Mouse (Mus musculus): ENCODE measurements around the gene Ugt2b34. TPM values are rescaled to one million over a fixed set of nuclear protein-coding genes. Genes with fewer than 3 reads are reported as not detected.

Ugt2b34 gene
- polyA plus RNA-seq (2015; fragmentation: Nextera tagmentation; extraction: Ambion mirVana): not detected in 2 replicates

GRCm38 (mm10) chr5:86906758-86907157 is at the start of gene Ugt2b34:
Gene Ugt2b34 (minus strand): TSS chr5:86906937.
- Histone ChIP-seq H3K27me3 (replicated peaks; ENCODE audit: control insufficient read depth, insufficient read depth, low read length) (no peaks in the 10 kb centered on the region), H3K9ac (replicated peaks; ENCODE audit: low read depth, low read length) (no peak within 1 kb of the TSS), H3K27ac (ENCODE audit: low read length) (no peak within 1 kb of the TSS), H3K4me3 (replicated peaks; ENCODE audit: low read length) (no peak within 1 kb of the TSS), H3K36me3 (ENCODE audit: control insufficient read depth, insufficient read depth) (no peaks in the 10 kb centered on the region), H3K9me3 (ENCODE audit: control insufficient read depth, low read length) (no peaks in the 10 kb centered on the region), H3K4me2 (ENCODE audit: low read length) (no peak within 1 kb of the TSS), H3K4me1 (replicated peaks; ENCODE audit: control insufficient read depth, insufficient read depth, low read length) (no peaks in the 10 kb centered on the region)
- ATAC-seq: no peak
- WGBS: 82% methylated on average over 1 of the region's 1 CpGs

GRCm38 (mm10) chr5:86942111-86942510 is 35.4 kb upstream of the Ugt2b34 start:
- ATAC-seq: no peak
- no peaks in the 10 kb centered on the region for H3K4me1 ChIP-seq (replicated peaks; ENCODE audit: control insufficient read depth, insufficient read depth, low read length)
- no peaks in the 10 kb centered on the region for H3K9me3 ChIP-seq (ENCODE audit: control insufficient read depth, low read length)
- no peaks in the 10 kb centered on the region for H3K36me3 ChIP-seq (ENCODE audit: control insufficient read depth, insufficient read depth)
- 90% methylated on average over 2 of the region's 2 CpGs for WGBS
- H3K9ac ChIP-seq (replicated peaks; ENCODE audit: low read depth, low read length): no peak overlapping the region
- H3K4me2 ChIP-seq (ENCODE audit: low read length): no peak overlapping the region
- no peak overlapping the region for H3K27ac ChIP-seq (ENCODE audit: low read length)
- H3K27me3 ChIP-seq (replicated peaks; ENCODE audit: control insufficient read depth, insufficient read depth, low read length): no peaks in the 10 kb centered on the region
- H3K4me3 ChIP-seq (replicated peaks; ENCODE audit: low read length): no peak overlapping the region

GRCm38 (mm10) chr5:86926426-86926825 is 19.7 kb upstream of the Ugt2b34 start, which contains the start of gene Ugt2b1:
Gene Ugt2b1 (minus strand): TSS chr5:86926530.
- Histone ChIP-seq H3K27me3 (replicated peaks; ENCODE audit: control insufficient read depth, insufficient read depth, low read length) (no peaks in the 10 kb centered on the region), H3K9me3 (ENCODE audit: control insufficient read depth, low read length) (no peaks in the 10 kb centered on the region), H3K4me3 (replicated peaks; ENCODE audit: low read length) (no peak within 1 kb of the TSS), H3K4me2 (ENCODE audit: low read length) (no peak within 1 kb of the TSS), H3K9ac (replicated peaks; ENCODE audit: low read depth, low read length) (no peak within 1 kb of the TSS), H3K4me1 (replicated peaks; ENCODE audit: control insufficient read depth, insufficient read depth, low read length) (no peaks in the 10 kb centered on the region), H3K27ac (ENCODE audit: low read length) (no peak within 1 kb of the TSS), H3K36me3 (ENCODE audit: control insufficient read depth, insufficient read depth) (no peaks in the 10 kb centered on the region)
- no peak for ATAC-seq
- WGBS: 86% methylated on average over 2 of the region's 2 CpGs

- 70% methylated on average over 3 of the region's 3 CpGs for WGBS
Observed at GRCm38 (mm10) chr5:86920661-86921233, 14.0 kb upstream of the Ugt2b34 start.

GRCm38 (mm10) chr5:86911357-86912099 is 4.8 kb upstream of the Ugt2b34 start:
- 86% methylated on average over 3 of the region's 3 CpGs for WGBS
- ATAC-seq: no peak
- Histone ChIP-seq H3K27me3 (replicated peaks; ENCODE audit: control insufficient read depth, insufficient read depth, low read length) (no peaks in the 10 kb centered on the region), H3K36me3 (ENCODE audit: control insufficient read depth, insufficient read depth) (no peaks in the 10 kb centered on the region), H3K4me2 (ENCODE audit: low read length) (no peak overlapping the region), H3K9me3 (ENCODE audit: control insufficient read depth, low read length) (no peaks in the 10 kb centered on the region), H3K9ac (replicated peaks; ENCODE audit: low read depth, low read length) (no peak overlapping the region), H3K4me3 (replicated peaks; ENCODE audit: low read length) (no peak overlapping the region), H3K27ac (ENCODE audit: low read length) (no peak overlapping the region), H3K4me1 (replicated peaks; ENCODE audit: control insufficient read depth, insufficient read depth, low read length) (no peaks in the 10 kb centered on the region)

More at GRCm38 (mm10) chr5:86920661-86921233, 14.0 kb upstream of the Ugt2b34 start:
- H3K36me3 ChIP-seq (ENCODE audit: control insufficient read depth, insufficient read depth): no peaks in the 10 kb centered on the region
- H3K4me1 ChIP-seq (replicated peaks; ENCODE audit: control insufficient read depth, insufficient read depth, low read length): no peaks in the 10 kb centered on the region
- H3K9me3 ChIP-seq (ENCODE audit: control insufficient read depth, low read length): no peaks in the 10 kb centered on the region
- ATAC-seq: no peak
- H3K4me3 ChIP-seq (replicated peaks; ENCODE audit: low read length): no peak overlapping the region
- no peak overlapping the region for H3K4me2 ChIP-seq (ENCODE audit: low read length)
- H3K27ac ChIP-seq (ENCODE audit: low read length): no peak overlapping the region
- H3K9ac ChIP-seq (replicated peaks; ENCODE audit: low read depth, low read length): no peak overlapping the region
- no peaks in the 10 kb centered on the region for H3K27me3 ChIP-seq (replicated peaks; ENCODE audit: control insufficient read depth, insufficient read depth, low read length)

DNA sequence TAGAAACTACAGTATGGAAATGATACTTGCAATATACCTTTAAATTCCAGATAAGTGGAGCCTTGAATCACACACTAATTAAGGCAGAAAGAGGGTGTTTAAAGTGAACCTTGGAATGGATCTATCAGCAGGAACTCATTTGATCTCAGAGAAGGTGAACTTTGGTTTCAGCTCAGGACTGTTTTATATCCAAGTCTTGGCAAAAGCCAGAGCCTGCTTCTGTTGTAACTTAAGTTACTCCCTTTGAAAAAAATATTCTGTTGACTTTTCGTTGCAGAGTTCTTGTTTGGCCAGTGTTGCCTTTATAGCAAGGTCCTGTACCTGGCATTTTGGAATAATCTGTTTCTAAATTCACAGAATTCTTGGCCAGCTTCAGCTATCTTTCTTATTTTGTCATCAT is 4.0 kb upstream of the Ugt2b34 start:
- no peak for ATAC-seq
- H3K9me3 ChIP-seq (ENCODE audit: control insufficient read depth, low read length): no peaks in the 10 kb centered on the region

DNA sequence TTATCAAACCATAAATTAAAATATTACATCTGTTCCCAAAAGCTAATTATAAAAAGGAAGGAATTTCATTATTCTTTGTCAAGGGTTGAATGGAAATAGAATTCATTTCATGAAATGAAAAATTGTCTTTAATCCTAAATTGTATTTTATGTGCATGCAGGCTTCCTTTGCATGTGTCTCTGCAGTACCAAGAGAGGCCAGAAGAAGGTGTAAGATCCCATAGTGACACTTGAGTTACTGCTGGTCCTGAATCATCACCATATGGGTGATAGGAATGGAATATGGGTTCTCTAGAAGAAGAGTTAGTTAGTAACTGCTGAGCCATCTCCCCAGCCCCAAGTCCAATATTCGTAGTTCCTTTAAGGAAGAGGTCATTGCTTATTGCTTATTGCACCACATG is 16.8 kb downstream of the Ugt2b34 start:
- H3K4me1 ChIP-seq (replicated peaks; ENCODE audit: control insufficient read depth, insufficient read depth, low read length): no peaks in the 10 kb centered on the region
- no peak overlapping the region for H3K4me2 ChIP-seq (ENCODE audit: low read length)
- peaks cover 4% of the 10 kb centered on the region; the same call in 1 of the 2 replicates for H3K9me3 ChIP-seq (ENCODE audit: control insufficient read depth, low read length)
- no peak for ATAC-seq
- WGBS: 90% methylated on average over 1 of the region's 1 CpGs
- H3K36me3 ChIP-seq (ENCODE audit: control insufficient read depth, insufficient read depth): no peaks in the 10 kb centered on the region
- H3K27me3 ChIP-seq (replicated peaks; ENCODE audit: control insufficient read depth, insufficient read depth, low read length): no peaks in the 10 kb centered on the region
- H3K27ac ChIP-seq (ENCODE audit: low read length): no peak overlapping the region
- H3K4me3 ChIP-seq (replicated peaks; ENCODE audit: low read length): no peak overlapping the region
- H3K9ac ChIP-seq (replicated peaks; ENCODE audit: low read depth, low read length): no peak overlapping the region

More for the DNA sequence above, 4.0 kb upstream of the Ugt2b34 start:
- Histone ChIP-seq H3K27me3 (replicated peaks; ENCODE audit: control insufficient read depth, insufficient read depth, low read length) (no peaks in the 10 kb centered on the region), H3K9ac (replicated peaks; ENCODE audit: low read depth, low read length) (no peak overlapping the region), H3K36me3 (ENCODE audit: control insufficient read depth, insufficient read depth) (no peaks in the 10 kb centered on the region), H3K4me3 (replicated peaks; ENCODE audit: low read length) (no peak overlapping the region), H3K4me1 (replicated peaks; ENCODE audit: control insufficient read depth, insufficient read depth, low read length) (no peaks in the 10 kb centered on the region), H3K4me2 (ENCODE audit: low read length) (no peak overlapping the region), H3K27ac (ENCODE audit: low read length) (no peak overlapping the region)
- WGBS: 76% methylated on average over 1 of the region's 1 CpGs

DNA sequence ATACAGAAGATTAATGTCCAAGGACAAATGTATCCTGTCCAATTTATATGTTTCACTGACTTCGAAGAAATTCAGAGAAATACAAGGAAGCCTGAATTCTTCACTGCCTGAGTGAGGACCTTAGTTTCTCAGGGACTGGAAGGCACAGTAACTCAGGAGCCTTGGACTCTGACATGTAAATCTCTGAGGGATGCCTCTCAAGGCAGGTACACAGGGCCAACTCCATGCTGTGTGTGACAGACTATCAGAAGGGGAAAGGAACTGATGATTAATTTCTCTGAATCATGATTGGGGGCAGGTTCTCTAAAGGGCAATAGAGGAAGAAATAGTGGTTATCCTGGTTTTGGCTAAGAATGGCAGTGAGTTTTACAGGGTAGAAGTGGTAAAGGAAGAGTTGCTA is 18.3 kb downstream of the Ugt2b34 start:
- WGBS: 82% methylated on average over 1 of the region's 1 CpGs
- Histone ChIP-seq H3K27ac (ENCODE audit: low read length) (no peak overlapping the region), H3K36me3 (ENCODE audit: control insufficient read depth, insufficient read depth) (no peaks in the 10 kb centered on the region), H3K9me3 (ENCODE audit: control insufficient read depth, low read length) (no peaks in the 10 kb centered on the region), H3K27me3 (replicated peaks; ENCODE audit: control insufficient read depth, insufficient read depth, low read length) (no peaks in the 10 kb centered on the region), H3K9ac (replicated peaks; ENCODE audit: low read depth, low read length) (no peak overlapping the region), H3K4me3 (replicated peaks; ENCODE audit: low read length) (no peak overlapping the region), H3K4me1 (replicated peaks; ENCODE audit: control insufficient read depth, insufficient read depth, low read length) (no peaks in the 10 kb centered on the region), H3K4me2 (ENCODE audit: low read length) (no peak overlapping the region)
- no peak for ATAC-seq

DNA sequence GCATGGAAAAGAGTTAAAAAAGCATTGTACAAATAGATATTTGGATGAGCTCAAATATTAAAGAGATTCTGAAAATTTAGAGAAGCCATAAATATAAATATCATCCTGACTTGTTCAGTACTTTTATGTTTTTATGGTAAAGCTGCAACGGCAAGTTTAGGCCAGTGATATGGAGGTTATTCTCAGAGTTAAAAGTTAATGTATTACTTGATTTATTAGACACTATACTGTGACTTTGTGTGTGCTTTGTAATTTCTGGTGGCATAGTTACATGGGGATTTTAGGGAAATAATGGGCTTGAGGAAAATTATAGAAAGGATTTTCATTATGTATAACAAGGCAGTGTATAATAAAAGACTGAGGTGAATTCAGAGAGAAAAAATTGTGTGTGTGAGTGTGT is 19.7 kb downstream of the Ugt2b34 start:
- no peaks in the 10 kb centered on the region for H3K27me3 ChIP-seq (replicated peaks; ENCODE audit: control insufficient read depth, insufficient read depth, low read length)
- no peaks in the 10 kb centered on the region for H3K4me1 ChIP-seq (replicated peaks; ENCODE audit: control insufficient read depth, insufficient read depth, low read length)
- no peak for ATAC-seq
- no peak overlapping the region for H3K9ac ChIP-seq (replicated peaks; ENCODE audit: low read depth, low read length)
- no peaks in the 10 kb centered on the region for H3K36me3 ChIP-seq (ENCODE audit: control insufficient read depth, insufficient read depth)
- 95% methylated on average over 1 of the region's 1 CpGs for WGBS
- no peak overlapping the region for H3K4me2 ChIP-seq (ENCODE audit: low read length)
- no peak overlapping the region for H3K4me3 ChIP-seq (replicated peaks; ENCODE audit: low read length)
- H3K9me3 ChIP-seq (ENCODE audit: control insufficient read depth, low read length): no peaks in the 10 kb centered on the region
- H3K27ac ChIP-seq (ENCODE audit: low read length): no peak overlapping the region
